Mouse (Mus musculus) liver, adult 2 months (tissue): Measurements from ENCODE around the gene Chd5. TPM values are rescaled to one million over a fixed set of nuclear protein-coding genes. Genes with fewer than 3 reads are reported as not detected.

Experiments
- DNase-seq: peaks from one replicate; pipeline ENCODE4 v3.0.0-alpha.2; 2011; ENCODE audit warnings: low read depth, low spot score; ENCODE audit errors: extremely low read depth
- H3K27ac ChIP-seq: fragments of 200-500 bp; replicated peaks from 2 replicates; pipeline ENCODE4 v1.5.1; 2012; ENCODE audit warnings: low read depth, mild to moderate bottlenecking, control low read depth, inconsistent platforms, low read length; ENCODE audit not compliant: insufficient read depth
- H3K27me3 ChIP-seq: fragments of 200-500 bp; 2 replicates; pipeline ENCODE4 v1.6.1; 2012; ENCODE audit warnings: mild to moderate bottlenecking, moderate library complexity, low read length, inconsistent platforms; ENCODE audit not compliant: control insufficient read depth, insufficient read depth
- H3K36me3 ChIP-seq: fragments of 200-500 bp; 2 replicates; pipeline ENCODE4 v1.6.1; 2012; ENCODE audit warnings: low read length, inconsistent platforms; ENCODE audit not compliant: control insufficient read depth, insufficient read depth
- H3K4me1 ChIP-seq: fragments of 200-500 bp; 2 replicates; pipeline ENCODE4 v1.6.1; 2011; ENCODE audit warnings: low read length; ENCODE audit not compliant: control insufficient read depth, insufficient read depth
- H3K4me3 ChIP-seq: fragments of 200-500 bp; 2 replicates; pipeline ENCODE4 v1.5.1; 2011; ENCODE audit warnings: low read depth, mild to moderate bottlenecking, control low read depth, low read length, moderate library complexity; ENCODE audit not compliant: insufficient read depth
- H3K79me2 ChIP-seq: fragments of 200-500 bp; 2 replicates; pipeline ENCODE4 v1.6.1; 2012; ENCODE audit warnings: inconsistent platforms, mild to moderate bottlenecking, low read length, moderate library complexity; ENCODE audit not compliant: control insufficient read depth, insufficient read depth
- H3K9ac ChIP-seq: fragments of 200-500 bp; 2 replicates; pipeline ENCODE4 v1.6.1; 2012; ENCODE audit warnings: low read depth, mild to moderate bottlenecking, control low read depth, inconsistent platforms, low read length
- CTCF ChIP-seq: fragments of 200-500 bp; IDR thresholded peaks from 2 replicates; pipeline ENCODE4 v1.5.1; 2011; ENCODE audit warnings: low read depth, low read length, control low read depth
- POLR2A ChIP-seq: fragments of 200-500 bp; IDR thresholded peaks from 2 replicates; pipeline ENCODE4 v1.6.1; 2011; ENCODE audit warnings: low read length, control low read depth; ENCODE audit not compliant: insufficient read depth; ENCODE audit errors: extremely low read depth
- WGBS: fragments of 180-500 bp; shearing (Covaris S2); methylation state at CpG from one replicate; pipeline ENCODE4 v1.1.7; 2018; 5-methylcytosine and 5-hydroxymethylcytosine counted together
- polyA plus RNA-seq: library from polyadenylated mRNA; depleted of rRNA; stranded (reverse); fragments of >200 nt; gene quantifications from 2 replicates; pipeline ENCODE4 v1.2.3, GENCODE M21; 2012
- total RNA-seq: library from RNA; depleted of rRNA; stranded (reverse); fragments of >200 nt; gene quantifications from 2 replicates; pipeline ENCODE4 v1.2.3, GENCODE M21; 2014

Chd5 gene
- total and polyA plus RNA-seq, 2 experiments = under 0.01 TPM; not detected in 1

DNA sequence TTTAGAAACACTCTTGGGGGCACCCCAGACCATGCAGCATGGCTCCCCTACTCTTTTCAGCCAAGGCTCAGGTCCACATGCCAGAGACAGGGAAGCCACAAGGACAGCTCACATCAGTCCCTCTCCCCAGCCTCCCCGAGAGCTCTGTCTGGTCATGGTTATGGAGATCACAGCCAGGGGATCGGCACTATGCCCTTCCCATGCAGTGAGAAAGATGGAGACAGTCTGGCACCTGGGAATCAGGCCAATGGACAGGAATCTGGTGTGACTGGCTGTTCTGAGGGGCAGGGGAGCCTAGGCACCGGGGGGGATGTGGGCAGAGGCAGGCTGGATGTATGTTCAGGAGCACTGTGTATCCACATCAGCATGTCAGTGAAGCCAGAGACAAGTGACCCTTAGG, 60.5 kb downstream of the Chd5 start:
- Histone ChIP-seq H3K36me3 (no peaks in the 10 kb centered on the region), H3K79me2 (no peaks in the 10 kb centered on the region), H3K9ac (no peak overlapping the region), H3K27ac (no peak overlapping the region), H3K4me3 (no peak overlapping the region), H3K4me1 (no peaks in the 10 kb centered on the region), H3K27me3 (no peaks in the 10 kb centered on the region)
- TF ChIP-seq CTCF = no peak
- no peak for DNase-seq
- WGBS = 67% methylated on average over 3 of the region's 3 CpGs

- Histone ChIP-seq H3K4me1 (no peaks in the 10 kb centered on the region), H3K27me3 (no peaks in the 10 kb centered on the region)
- 68% methylated on average over 6 of the region's 6 CpGs for WGBS
Observed at GRCm38 (mm10) chr4:152405143-152405542, 66.7 kb downstream of the Chd5 start.

DNA sequence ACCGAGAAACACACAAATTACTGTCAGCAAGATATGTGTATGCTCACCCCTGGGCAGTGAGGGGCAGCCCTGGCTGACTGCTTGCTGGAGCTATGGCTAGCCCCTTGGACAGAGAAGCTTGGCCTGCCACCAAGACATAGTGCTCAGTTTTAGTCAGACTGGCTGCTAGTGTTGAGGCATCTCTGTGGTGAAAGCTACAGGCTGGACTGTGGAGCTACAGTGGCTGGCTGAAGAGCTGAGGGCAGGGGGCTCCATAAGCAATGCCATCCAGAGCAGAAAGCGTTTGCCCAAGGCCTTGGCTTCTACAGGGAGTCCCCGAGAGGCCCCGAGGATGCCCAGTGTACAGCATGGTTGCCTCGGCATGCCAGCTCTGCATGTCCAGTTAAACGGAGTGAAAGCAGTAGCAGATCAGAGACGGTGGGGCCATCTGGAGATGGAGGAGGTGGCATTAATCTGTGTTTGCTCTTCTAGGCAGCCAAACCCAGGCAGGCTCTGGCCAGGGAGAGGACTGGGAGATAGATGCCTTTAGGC, 67.3 kb downstream of the Chd5 start:
- no peaks in the 10 kb centered on the region for H3K36me3 ChIP-seq
- no peak overlapping the region for H3K27ac ChIP-seq
- no peaks in the 10 kb centered on the region for H3K79me2 ChIP-seq
- H3K4me3 ChIP-seq = no peak overlapping the region
- no peaks in the 10 kb centered on the region for H3K4me1 ChIP-seq
- H3K9ac ChIP-seq = no peak overlapping the region
- 67% methylated on average over 7 of the region's 7 CpGs for WGBS
- H3K27me3 ChIP-seq = no peaks in the 10 kb centered on the region
- TF ChIP-seq CTCF = no peak
- no peak for TF ChIP-seq POLR2A
- DNase-seq = no peak

More at GRCm38 (mm10) chr4:152405143-152405542, 66.7 kb downstream of the Chd5 start:
- H3K4me3 ChIP-seq = no peak overlapping the region
- no peak overlapping the region for H3K9ac ChIP-seq
- no peak for TF ChIP-seq POLR2A
- no peak for TF ChIP-seq CTCF
- H3K36me3 ChIP-seq = no peaks in the 10 kb centered on the region
- no peak for DNase-seq
- H3K79me2 ChIP-seq = no peaks in the 10 kb centered on the region
- no peak overlapping the region for H3K27ac ChIP-seq

GRCm38 (mm10) chr4:152406531-152406930, 68.1 kb downstream of the Chd5 start:
- TF ChIP-seq CTCF = no peak
- TF ChIP-seq POLR2A = no peak
- DNase-seq = no peak
- Histone ChIP-seq H3K79me2 (no peaks in the 10 kb centered on the region), H3K4me1 (no peaks in the 10 kb centered on the region), H3K36me3 (no peaks in the 10 kb centered on the region), H3K4me3 (no peak overlapping the region), H3K27ac (no peak overlapping the region), H3K27me3 (no peaks in the 10 kb centered on the region), H3K9ac (no peak overlapping the region)
- 77% methylated on average over 8 of the region's 8 CpGs for WGBS

DNA sequence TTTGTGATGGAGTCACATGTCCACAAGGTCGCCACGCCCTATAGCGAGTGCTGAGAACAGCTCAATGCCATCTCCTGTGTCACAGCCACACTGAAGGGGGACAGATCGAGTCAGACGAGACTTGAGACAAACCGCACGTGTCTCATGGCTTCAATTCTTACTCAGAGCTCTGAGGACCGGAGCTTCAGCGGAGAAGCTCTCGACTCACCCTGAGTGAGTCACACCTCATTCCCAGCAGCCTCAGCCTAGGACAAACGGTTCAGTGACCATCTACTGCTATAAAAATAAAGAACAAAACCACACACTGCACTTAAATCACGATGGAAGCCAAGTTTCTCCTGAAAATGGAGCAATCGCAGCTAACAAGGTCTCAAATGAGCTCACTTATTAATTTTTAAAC, 72.5 kb downstream of the Chd5 start:
- TF ChIP-seq POLR2A (no peak), CTCF (no peak)
- no peaks in the 10 kb centered on the region for H3K4me1 ChIP-seq
- no peaks in the 10 kb centered on the region for H3K36me3 ChIP-seq
- no peak overlapping the region for H3K9ac ChIP-seq
- no peaks in the 10 kb centered on the region for H3K27me3 ChIP-seq
- no peak overlapping the region for H3K27ac ChIP-seq
- no peaks in the 10 kb centered on the region for H3K79me2 ChIP-seq
- no peak for DNase-seq
- 76% methylated on average over 13 of the region's 13 CpGs for WGBS
- no peak overlapping the region for H3K4me3 ChIP-seq

GRCm38 (mm10) chr4:152412524-152413080, 74.2 kb downstream of the Chd5 start:
- Histone ChIP-seq H3K79me2 (no peaks in the 10 kb centered on the region), H3K27me3 (no peaks in the 10 kb centered on the region), H3K4me3 (no peak overlapping the region), H3K27ac (no peak overlapping the region), H3K4me1 (no peaks in the 10 kb centered on the region), H3K36me3 (no peaks in the 10 kb centered on the region), H3K9ac (no peak overlapping the region)
- DNase-seq = no peak
- 77% methylated on average over 3 of the region's 3 CpGs for WGBS
- TF ChIP-seq CTCF = no peak
